Mouse (Mus musculus) left cerebral cortex, postnatal 10 days (tissue): ENCODE data around the gene 5430419D17Rik. TPM values are rescaled to one million over a fixed set of nuclear protein-coding genes. Genes with fewer than 3 reads are reported as not detected.
A peak's percentile ranks its signal among the peaks of the same experiment; 100 is the strongest.

Source experiments
- DNase-seq, 2 experiments: peaks; one replicate each; pipeline ENCODE4 v3.0.0; 2021 to 2022; ENCODE audit warnings: low spot score in 2 of 2, mixed read lengths in 1 of 2; ENCODE audit errors: extremely low spot score in 1 of 2
- intact Hi-C: fragments of 180-260 bp; cut with DNase I; formaldehyde crosslinking; loops from one replicate; pipeline ENCODE4 v1.15.1; 2025
- total RNA-seq, 2 experiments: library from RNA; stranded (reverse); gene quantifications; 2 replicates each; pipeline ENCODE4 v1.2.3; 2021

Gene 5430419D17Rik
- total RNA-seq, result under 1 TPM; 0.04 to 0.08 TPM

- intact Hi-C loops, result no loop called here
- DNase-seq, result peak in 1 of 2 experiments; percentile 3
These were observed at the start of gene 5430419D17Rik for GRCm38 (mm10) chr7:131174121-131174520. TSS of gene 5430419D17Rik (plus strand) at chr7:131174402.

- intact Hi-C loops, result no loop called here
- no peak for DNase-seq
These were observed 44.2 kb upstream of the 5430419D17Rik start for GRCm38 (mm10) chr7:131130021-131130420.

GRCm38 (mm10) chr7:131133181-131133580 is 41.0 kb upstream of the 5430419D17Rik start:
- intact Hi-C loops, result no loop called here
- no peak for DNase-seq

- no peak for DNase-seq
- intact Hi-C loops, result no loop called here
These were observed 28.0 kb upstream of the 5430419D17Rik start, which contains the start of gene 4933402N03Rik for GRCm38 (mm10) chr7:131146214-131146613. TSS of gene 4933402N03Rik (minus strand) at chr7:131146314.

GRCm38 (mm10) chr7:131150179-131150578 is 24.0 kb upstream of the 5430419D17Rik start:
- intact Hi-C loops, result no loop called here
- no peak for DNase-seq

- intact Hi-C loops, result no loop called here
- DNase-seq, result no peak
These were observed 21.2 kb upstream of the 5430419D17Rik start for GRCm38 (mm10) chr7:131153044-131153443.

GRCm38 (mm10) chr7:131162251-131162650 is 12.0 kb upstream of the 5430419D17Rik start:
- no peak for DNase-seq
- intact Hi-C loops, result no loop called here

- intact Hi-C loops, result no loop called here
- DNase-seq, result no peak
These were observed 6.4 kb upstream of the 5430419D17Rik start for GRCm38 (mm10) chr7:131167771-131168170.

- intact Hi-C loops, result no loop called here
- no peak for DNase-seq
These were observed 5.1 kb upstream of the 5430419D17Rik start for GRCm38 (mm10) chr7:131169099-131169498.

- peak in 1 of 2 experiments; percentile 30 for DNase-seq
- intact Hi-C loops, result no loop called here
These were observed 8.5 kb downstream of the 5430419D17Rik start for GRCm38 (mm10) chr7:131182685-131183084.

GRCm38 (mm10) chr7:131184339-131184738 is 10.1 kb downstream of the 5430419D17Rik start:
- no peak for DNase-seq
- intact Hi-C loops, result no loop called here

- intact Hi-C loops, result no loop called here
- DNase-seq, result peak in 1 of 2 experiments; percentile 21
These were observed 12.8 kb downstream of the 5430419D17Rik start for GRCm38 (mm10) chr7:131187047-131187446.

GRCm38 (mm10) chr7:131187996-131188395 is 13.8 kb downstream of the 5430419D17Rik start:
- DNase-seq, result no peak
- intact Hi-C loops, result no loop called here

GRCm38 (mm10) chr7:131223086-131223485 is 48.9 kb downstream of the 5430419D17Rik start:
- intact Hi-C loops, result no loop called here
- no peak for DNase-seq

GRCm38 (mm10) chr7:131236091-131236490 is 61.9 kb downstream of the 5430419D17Rik start:
- intact Hi-C loops, result no loop called here
- DNase-seq, result no peak

GRCm38 (mm10) chr7:131244993-131245392 is 70.8 kb downstream of the 5430419D17Rik start:
- DNase-seq, result no peak
- intact Hi-C loops, result no loop called here

- intact Hi-C loops, result no loop called here
- no peak for DNase-seq
These were observed 82.6 kb downstream of the 5430419D17Rik start for GRCm38 (mm10) chr7:131256841-131257240.

GRCm38 (mm10) chr7:131257309-131257708 is 83.1 kb downstream of the 5430419D17Rik start:
- intact Hi-C loops, result no loop called here

GRCm38 (mm10) chr7:131260946-131261345 is 86.7 kb downstream of the 5430419D17Rik start:
- intact Hi-C loops, result no loop called here
- no peak for DNase-seq

More at GRCm38 (mm10) chr7:131257309-131257708, 83.1 kb downstream of the 5430419D17Rik start:
- DNase-seq, result no peak

GRCm38 (mm10) chr7:131264251-131264650 is 90.0 kb downstream of the 5430419D17Rik start:
- intact Hi-C loops, result no loop called here
- no peak for DNase-seq

GRCm38 (mm10) chr7:131265851-131266250 is 91.6 kb downstream of the 5430419D17Rik start:
- intact Hi-C loops, result no loop called here
- DNase-seq, result no peak
